Mouse (Mus musculus) T-helper 2 cell (primary cell): ENCODE measurements around the gene Tbx20.

ENCODE experiments used
- in situ Hi-C: fragments of 300-600 bp; cut with MboI, MseI; formaldehyde crosslinking; loops from one replicate; pipeline ENCODE4 v1.15.1; 2025; ENCODE audit warnings: high pct_unique_total_duplicates

Tbx20 gene

DNA sequence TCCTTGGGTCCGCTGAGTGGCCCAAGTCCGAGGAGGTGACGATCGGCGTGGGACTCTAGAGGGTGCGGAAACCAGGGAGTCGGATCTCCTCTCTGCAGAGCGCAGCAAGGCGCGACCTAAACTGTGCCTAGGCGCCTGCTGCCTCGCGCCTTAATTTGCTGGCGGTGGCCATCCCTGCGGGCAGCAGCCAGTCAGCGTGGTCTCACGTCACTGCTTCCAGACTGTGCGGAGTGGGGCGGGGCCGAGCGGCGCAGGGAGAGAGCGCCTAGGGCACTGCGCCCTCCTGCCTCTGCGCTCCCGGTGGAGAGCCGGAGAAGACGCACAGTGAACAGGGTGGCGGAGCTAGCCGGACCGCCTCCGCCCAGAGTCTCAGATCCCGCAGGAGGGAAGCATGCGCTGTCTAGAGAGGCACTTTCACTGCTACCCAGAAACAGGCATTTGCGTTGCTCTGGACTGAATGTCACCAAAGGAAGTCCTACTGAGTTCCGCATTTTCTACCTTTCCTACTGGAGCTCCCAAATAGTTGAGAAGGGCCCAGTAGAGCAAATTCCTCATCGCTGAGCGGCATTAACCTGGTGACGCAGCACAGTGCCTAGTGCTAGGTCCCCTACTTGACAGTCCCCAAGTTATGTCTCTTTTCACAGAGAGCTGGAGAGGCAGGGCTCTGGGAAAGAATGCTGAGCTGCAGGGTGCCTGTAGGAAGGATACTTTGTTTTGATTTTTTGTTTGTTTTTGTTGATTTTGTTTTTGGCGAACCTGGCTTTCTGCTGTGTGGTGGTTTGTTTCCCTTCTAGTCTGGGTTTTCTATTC is at the start of gene Tbx20:
Gene Tbx20 (minus strand): TSS at position 144 of the 810 bp plus-strand sequence.
- in situ Hi-C loops, result loop anchor here (10.0 kb wide), 1 partner anchor 600 kb away; no protein-coding TSS in a partner anchor

GRCm38 (mm10) chr9:24818511-24818910 is 44.4 kb upstream of the Tbx20 start:
- in situ Hi-C loops, result no loop called here

- in situ Hi-C loops, result no loop called here
Measured at GRCm38 (mm10) chr9:24812461-24812860, 38.4 kb upstream of the Tbx20 start.

DNA sequence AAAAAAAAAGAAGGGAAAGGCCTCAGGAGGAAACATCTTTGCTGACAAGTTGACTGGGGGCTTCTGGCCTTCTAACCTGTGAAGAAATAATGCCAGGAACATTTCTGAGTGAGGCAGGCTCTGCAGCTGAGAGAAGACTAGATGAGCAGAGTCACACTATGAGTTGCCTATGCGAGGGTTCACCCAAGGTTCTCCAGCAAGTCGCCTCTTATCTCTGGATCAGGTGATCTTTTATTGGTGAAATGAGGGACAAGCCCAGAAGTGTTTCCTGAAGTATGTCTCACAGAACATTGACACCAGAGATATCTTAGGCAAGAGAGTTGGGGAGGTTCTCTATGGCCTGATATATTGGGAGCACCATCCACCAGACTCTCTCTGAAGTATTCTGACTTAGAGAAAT is 18.0 kb upstream of the Tbx20 start:
- in situ Hi-C loops, result no loop called here

GRCm38 (mm10) chr9:24789396-24789795 is 15.3 kb upstream of the Tbx20 start:
- in situ Hi-C loops, result no loop called here

GRCm38 (mm10) chr9:24782338-24782737 is 8.2 kb upstream of the Tbx20 start:
- in situ Hi-C loops, result no loop called here

GRCm38 (mm10) chr9:24780929-24781441 is 6.9 kb upstream of the Tbx20 start:
- in situ Hi-C loops, result no loop called here

- in situ Hi-C loops, result no loop called here
Measured at GRCm38 (mm10) chr9:24780391-24780928, 6.4 kb upstream of the Tbx20 start.

GRCm38 (mm10) chr9:24779975-24780374 is 5.9 kb upstream of the Tbx20 start:
- in situ Hi-C loops, result loop anchor here (10.0 kb wide), 1 partner anchor 595 kb away; no protein-coding TSS in a partner anchor

DNA sequence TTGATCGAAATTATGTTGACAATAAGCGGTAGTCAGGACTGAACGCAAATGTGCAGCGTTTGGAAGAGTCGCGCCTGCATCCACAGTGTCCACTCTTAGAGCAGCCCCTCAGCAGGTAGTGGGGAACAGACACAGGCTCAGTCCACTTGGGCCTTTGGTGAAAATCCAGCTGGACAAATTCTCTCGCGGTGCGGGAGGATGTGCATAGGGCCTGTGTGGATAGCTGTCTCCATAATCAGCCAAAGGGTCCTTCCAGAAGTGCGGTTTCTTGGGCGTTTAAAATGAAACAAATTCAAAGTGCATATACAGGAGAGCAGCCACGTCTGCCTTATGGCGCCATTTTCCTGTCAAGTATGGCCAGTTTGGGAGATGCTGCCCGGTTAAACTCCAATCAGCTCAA is 4.5 kb upstream of the Tbx20 start:
- in situ Hi-C loops, result loop anchor here (10.0 kb wide), 1 partner anchor 596 kb away; no protein-coding TSS in a partner anchor

DNA sequence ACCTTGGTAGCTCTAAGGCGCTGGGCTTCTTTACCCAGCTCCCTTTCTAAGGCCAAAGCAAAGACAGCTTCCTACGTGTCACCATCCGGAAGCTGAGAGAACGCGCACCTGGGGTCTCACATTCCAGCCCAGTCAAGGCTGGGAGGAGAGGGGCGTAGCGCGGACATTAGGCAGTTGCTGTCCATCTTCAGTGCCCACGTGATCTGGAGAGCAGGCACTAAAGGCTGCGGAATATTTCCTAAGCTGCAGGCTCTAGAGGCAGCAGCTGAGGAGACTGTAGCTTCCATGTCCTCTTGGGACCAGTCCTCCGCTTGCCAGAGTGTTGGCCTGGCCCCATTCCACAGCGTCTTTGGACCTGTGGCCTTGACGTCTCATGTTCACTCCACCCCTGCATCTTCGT is 3.9 kb upstream of the Tbx20 start:
- in situ Hi-C loops, result loop anchor here (10.0 kb wide), 1 partner anchor 597 kb away; no protein-coding TSS in a partner anchor

DNA sequence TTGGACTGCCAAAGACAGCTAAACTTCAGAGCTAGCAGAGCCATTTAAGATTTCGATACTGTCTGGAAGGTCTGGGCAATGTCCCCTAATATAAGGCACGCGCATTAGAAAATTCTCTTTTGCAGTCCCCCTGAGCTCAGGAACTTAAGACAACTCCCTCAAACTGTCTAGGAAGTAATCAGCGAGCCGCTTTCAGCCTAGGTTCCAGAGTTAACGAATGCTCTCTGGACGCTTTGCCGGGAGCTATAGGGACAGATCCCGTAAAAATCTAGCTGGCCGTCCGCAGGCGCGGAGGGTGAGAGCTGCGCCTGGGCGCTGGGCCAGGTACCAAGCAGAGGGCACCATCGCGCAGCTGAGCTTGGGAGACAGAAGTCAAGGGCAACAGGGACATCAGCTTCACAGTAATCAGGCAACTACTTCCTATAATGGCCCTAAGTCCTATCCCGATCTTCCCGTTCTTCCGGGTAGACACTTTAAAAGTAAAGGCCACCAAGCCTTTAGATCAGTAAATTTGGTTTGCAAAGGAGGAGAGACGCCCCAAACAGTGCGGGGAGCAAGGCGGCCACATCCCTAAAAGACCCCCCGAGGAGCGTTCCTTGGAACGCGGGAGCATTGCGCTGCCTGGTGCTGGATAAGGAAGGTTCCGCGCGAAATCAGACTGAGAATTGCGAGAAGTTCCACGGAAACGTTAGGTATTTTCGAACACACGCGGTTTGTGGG is 3.2 kb upstream of the Tbx20 start:
- in situ Hi-C loops, result loop anchor here (10.0 kb wide), 1 partner anchor 597 kb away; no protein-coding TSS in a partner anchor

GRCm38 (mm10) chr9:24776487-24776886 is 2.4 kb upstream of the Tbx20 start:
- in situ Hi-C loops, result loop anchor here (10.0 kb wide), 1 partner anchor 598 kb away; no protein-coding TSS in a partner anchor

- in situ Hi-C loops, result loop anchor here (10.0 kb wide), 1 partner anchor 599 kb away; no protein-coding TSS in a partner anchor
Measured at GRCm38 (mm10) chr9:24775567-24775966, 1.5 kb upstream of the Tbx20 start.

GRCm38 (mm10) chr9:24775001-24775400 is 898 bp upstream of the Tbx20 start:
- in situ Hi-C loops, result loop anchor here (10.0 kb wide), 1 partner anchor 600 kb away; no protein-coding TSS in a partner anchor

- in situ Hi-C loops, result loop anchor here (10.0 kb wide), 1 partner anchor 601 kb away; no protein-coding TSS in a partner anchor
Measured at GRCm38 (mm10) chr9:24773669-24774068, 434 bp downstream of the Tbx20 start.

GRCm38 (mm10) chr9:24773171-24773570 is 932 bp downstream of the Tbx20 start:
- in situ Hi-C loops, result loop anchor here (10.0 kb wide), 1 partner anchor 602 kb away; no protein-coding TSS in a partner anchor

- in situ Hi-C loops, result loop anchor here (10.0 kb wide), 1 partner anchor 602 kb away; no protein-coding TSS in a partner anchor
Measured at GRCm38 (mm10) chr9:24772431-24773120, 1.5 kb downstream of the Tbx20 start.

DNA sequence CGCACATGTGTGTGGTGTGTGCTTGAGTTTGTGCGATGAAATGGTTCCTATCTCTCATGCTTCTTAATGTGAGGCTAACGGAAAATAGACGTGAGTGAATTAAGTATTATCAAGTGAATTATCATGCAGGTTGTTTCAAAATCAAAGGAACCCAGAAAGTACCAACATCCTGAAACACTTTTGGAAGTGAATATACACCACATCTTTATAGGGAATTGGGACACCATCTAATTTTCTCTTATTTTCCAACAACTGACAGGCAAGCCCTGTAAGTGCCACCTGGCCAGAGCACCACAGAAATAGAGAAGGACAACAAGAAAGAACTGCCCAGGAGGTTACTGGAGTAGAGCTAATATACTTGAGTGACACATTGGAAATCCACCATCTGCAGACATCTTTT is 2.4 kb downstream of the Tbx20 start:
- in situ Hi-C loops, result loop anchor here (10.0 kb wide), 1 partner anchor 603 kb away; no protein-coding TSS in a partner anchor

GRCm38 (mm10) chr9:24770941-24771405 is 3.1 kb downstream of the Tbx20 start:
- in situ Hi-C loops, result loop anchor here (10.0 kb wide), 1 partner anchor 604 kb away; no protein-coding TSS in a partner anchor
